Mouse (Mus musculus): Measurements from ENCODE around the gene Slc11a1.

- TF ChIP-seq POLR2A (IDR thresholded peaks at IDR 0.05; ENCODE audit: insufficient read length, low read depth) = no peak
- TF ChIP-seq MYOG (IDR thresholded peaks at IDR 0.05; ENCODE audit: control insufficient read depth in 1 of 3, insufficient read depth in 1 of 3, insufficient read length in 2 of 3, low read depth in 2 of 3) = no peak
- TF ChIP-seq E2F4 (IDR thresholded peaks at IDR 0.05; ENCODE audit: insufficient read depth) = no peak
- TF ChIP-seq USF1 (IDR thresholded peaks at IDR 0.05; ENCODE audit: low read depth) = no peak
- no peak for TF ChIP-seq CEBPB (IDR thresholded peaks at IDR 0.05; ENCODE audit: insufficient read depth, poor library complexity, severe bottlenecking)
- no peak for TF ChIP-seq MYOD1 (IDR thresholded peaks at IDR 0.05; ENCODE audit: control insufficient read depth in 1 of 3, insufficient read length in 2 of 3, low read depth in 2 of 3)
Measured at GRCm38 (mm10) chr1:74408589-74409504, 33.9 kb downstream of the Slc11a1 start, which contains the start of gene Vil1.

Measured in myocyte (in vitro differentiated cells).